Mouse (Mus musculus) common myeloid progenitor, adult 5-6 weeks (primary cell): ENCODE results near the gene Cltb. TPM values are rescaled to one million over a fixed set of nuclear protein-coding genes. Genes with fewer than 3 reads are reported as not detected.
A peak's percentile ranks its signal among the peaks of the same experiment; 100 is the strongest.

ENCODE experiments used
- ATAC-seq: replicated peaks from 2 replicates; pipeline ENCODE4 v1.8.0; 2016; ENCODE audit warnings: low read depth, mild to moderate bottlenecking, moderate TSS enrichment, inconsistent platforms; ENCODE audit not compliant: poor library complexity, severe bottlenecking
- total RNA-seq: library from RNA; stranded (forward); fragments of 200-1000, 187-1606 nt; gene quantifications from 2 replicates; pipeline ENCODE4 v1.2.3, GENCODE M21; 2017

The Cltb gene
- total RNA-seq, 1 experiment from 2014 or later, result 23.5 TPM

DNA sequence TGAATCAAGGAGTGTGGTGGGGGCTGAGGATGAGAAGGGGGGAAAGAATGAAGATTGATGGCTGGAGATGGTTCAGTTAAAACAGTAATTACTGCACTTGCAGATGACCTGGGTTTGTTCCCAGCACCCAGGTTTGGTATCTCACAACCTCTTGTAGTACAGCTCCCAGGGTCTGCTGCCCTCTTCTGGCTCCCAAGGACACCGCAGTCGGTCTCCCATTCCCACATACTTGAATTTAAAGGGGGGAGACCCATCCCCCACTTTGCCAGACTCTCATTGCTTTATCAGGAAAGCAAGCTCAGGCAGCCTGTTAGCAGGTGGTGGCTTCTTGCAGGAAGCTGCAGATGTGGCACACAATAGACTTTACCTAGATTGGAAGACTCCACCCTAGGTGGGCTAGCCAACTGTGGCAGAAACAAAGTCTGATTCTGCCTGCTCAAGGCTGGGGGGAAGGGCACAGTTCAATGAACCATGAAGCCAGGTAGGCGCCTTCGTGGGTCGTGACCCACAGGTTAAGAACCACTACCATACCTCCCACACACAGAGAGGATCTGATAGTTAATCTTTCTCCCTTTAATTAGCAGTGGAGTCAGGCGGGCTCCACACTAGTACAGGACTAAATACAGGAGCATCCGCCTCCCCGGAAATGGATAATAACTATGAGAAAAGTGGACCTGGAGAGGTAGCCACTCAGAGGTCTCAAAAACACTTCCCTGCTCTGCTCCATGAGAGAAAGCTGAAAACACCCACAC, 45.4 kb downstream of the Cltb start:
- ATAC-seq, result peak; percentile 58

DNA sequence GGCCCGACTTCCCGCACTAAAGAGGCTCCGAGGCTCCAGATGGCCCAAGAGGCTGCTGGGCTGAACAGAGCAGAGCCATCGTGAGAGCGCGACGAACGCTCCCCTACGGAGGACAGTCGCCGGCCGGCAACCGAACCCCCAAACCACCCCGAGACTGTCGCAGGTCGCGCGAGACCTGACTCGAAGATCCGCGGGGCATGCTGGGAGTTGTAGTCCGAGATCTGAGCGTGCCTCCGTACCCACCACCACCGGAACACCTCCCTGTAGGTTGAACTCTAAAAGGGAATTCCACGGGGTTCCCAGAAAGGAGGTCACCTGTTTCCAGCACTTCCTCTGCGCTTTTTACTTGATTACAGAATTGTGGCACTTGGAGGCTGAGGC, 46.0 kb downstream of the Cltb start, which contains the start of gene 4833439L19Rik:
4833439L19Rik (minus strand) TSS at position 235 of the 381 bp plus-strand sequence.
- ATAC-seq, result peak; percentile 97

DNA sequence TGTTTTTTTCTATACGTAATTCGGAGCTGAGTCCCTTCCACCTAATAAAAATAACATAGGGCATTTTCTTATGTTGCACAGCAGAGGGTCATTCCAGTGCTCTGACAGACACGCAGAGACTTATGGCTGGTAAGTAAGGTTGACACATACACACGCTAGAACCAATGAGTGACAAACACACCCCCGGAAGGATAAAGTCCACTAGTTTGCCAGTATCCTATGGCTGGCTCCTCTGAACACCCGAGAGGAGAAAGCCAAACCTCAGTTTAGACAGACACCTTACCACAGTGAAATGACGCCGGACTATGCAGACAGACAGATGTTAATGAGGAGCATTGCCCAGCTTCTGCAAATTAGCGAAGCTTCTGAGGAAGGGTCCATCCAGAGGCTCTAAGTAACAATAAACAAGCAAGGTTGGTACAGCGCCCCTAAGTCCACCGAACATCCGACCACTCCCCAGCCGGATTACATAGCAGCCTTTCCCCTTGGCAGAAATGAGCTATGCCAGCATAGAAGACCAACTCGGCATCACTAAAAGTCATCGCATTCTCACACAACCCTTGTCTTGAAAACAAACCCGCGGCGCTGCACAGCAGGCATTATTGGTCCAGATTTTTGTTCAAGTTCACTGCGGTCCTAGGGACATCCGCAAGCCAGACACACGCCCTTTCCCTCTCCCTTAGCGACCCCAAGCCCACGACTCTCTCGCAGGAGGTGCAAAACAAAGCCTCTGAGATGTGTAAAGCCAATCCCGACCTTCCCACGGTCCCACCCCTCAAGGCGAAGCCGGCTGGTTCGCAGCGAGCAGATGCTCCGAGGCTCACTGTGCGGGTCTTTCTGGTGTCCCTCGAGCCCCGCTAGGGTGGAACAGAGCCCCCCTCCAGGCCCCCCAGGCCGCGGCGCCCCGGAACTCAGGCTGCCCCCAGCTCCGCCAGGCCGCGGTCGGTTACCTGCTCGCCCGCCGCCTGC, 46.6 kb downstream of the Cltb start:
- ATAC-seq, result 0 out of 2 replicates have a peak, but pooled peaks have one; percentile 2

DNA sequence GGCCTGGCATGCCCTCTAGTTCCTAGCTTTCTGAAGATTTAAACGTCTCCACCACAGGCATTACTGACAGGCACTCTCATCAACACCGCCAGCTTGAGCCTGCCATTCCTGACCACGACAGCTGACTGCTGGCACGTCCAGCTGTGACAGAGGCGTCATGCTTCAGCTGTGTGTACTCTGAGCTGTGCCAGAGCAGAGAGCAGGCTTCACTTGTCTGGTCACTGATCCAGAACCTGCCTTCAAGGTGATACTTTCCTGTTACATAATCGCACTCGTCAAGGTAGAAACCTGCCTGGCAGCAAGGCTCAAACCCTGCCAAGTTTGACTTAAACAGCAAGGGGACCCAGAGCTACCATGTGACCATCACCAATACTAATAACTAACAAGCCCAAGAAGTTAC, 48.6 kb downstream of the Cltb start:
- ATAC-seq, result no peak

DNA sequence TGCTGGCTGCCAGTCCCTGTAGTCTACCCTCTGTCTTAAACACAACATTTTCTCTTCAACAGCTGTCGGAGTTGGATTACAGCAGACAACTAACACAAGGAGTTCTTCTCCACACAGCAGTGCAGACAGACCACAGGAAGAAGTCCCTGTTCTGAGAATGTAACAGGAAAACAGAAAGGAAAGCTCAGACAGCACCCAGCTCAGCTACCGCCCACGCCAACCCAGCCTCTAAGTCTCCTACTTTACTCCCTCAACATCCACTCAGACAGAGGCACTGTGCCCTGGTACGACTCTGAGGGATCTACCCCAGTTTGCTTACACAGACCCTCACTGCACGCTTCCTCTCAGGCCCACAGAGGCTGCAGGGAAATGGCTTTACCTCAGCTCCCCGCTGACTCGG, 50.5 kb downstream of the Cltb start:
- no peak for ATAC-seq

DNA sequence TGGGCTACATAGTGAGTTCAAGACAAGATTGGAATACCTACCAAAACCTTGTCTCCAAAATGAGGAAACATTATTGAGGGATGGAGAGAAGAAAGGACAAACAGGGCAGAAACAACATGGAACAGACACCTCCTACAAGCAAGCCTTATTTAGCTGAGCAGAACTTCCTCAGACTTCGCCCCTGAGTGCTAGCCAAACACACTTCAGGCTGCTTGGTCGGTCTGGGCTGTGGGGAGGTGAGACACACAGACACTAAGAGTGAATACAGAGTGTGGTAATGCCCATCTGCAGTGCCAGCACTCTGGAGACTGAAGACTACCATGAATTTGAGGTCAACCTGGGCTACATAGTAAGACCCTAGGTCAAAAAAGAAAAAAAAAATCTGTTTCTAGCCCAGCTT, 51.5 kb downstream of the Cltb start:
- no peak for ATAC-seq

DNA sequence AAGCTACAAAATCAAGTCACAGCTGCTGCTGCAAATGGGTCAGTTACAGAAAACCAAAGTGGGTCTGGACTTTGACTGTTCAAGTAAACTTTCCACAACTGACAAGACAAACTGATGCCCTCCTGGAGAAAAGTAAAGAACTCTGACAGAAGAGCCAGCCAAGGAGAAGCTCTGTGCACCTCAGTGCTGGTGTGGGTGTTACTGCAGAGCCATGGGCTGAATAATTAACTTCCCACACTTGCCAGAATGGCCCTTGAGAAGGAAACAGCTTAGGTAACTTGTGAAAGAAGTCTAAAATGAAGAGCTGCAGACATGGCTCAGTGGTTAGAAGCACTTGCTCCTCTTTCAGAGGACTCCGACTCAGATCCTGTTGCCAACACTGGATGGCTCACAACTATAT, 53.5 kb downstream of the Cltb start:
- ATAC-seq, result no peak

DNA sequence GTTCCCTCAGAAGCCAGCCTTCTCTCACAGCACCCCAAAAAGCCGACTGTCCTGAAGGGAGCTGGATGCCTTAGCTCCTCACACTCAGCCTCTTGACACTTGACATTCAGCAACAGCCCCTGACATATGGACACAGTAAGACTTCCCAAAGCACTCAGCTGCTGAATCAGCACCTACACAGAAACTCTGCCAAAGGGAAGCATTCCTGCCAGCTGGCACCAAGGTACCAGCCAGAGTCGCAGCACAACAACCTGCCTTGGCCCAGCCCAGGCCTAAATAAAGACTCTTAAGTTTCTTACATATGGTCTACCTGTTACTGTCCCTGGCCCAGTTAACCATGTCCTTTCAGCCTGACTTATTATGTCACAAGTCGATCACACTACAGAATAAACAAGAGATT, 54.3 kb downstream of the Cltb start:
- no peak for ATAC-seq

DNA sequence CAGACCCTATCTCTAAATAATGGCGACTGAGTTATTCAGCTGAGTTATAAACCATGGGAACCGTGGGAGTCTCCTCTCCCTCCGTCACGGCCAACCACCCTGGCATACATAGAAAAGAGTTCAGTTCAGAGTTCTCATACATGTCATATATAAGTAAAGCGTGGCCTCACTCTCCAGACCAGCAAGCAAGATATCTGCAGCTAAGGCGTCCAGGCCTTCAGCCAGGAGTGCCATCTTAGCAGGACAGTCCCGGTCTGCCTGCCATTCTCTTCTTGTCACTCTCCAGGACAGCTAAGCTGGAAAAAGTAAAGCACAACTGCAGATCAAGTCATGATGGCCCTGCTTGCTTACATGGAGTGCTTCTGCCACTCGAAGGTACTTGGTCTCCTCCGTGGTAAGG, 55.0 kb downstream of the Cltb start:
- no peak for ATAC-seq

DNA sequence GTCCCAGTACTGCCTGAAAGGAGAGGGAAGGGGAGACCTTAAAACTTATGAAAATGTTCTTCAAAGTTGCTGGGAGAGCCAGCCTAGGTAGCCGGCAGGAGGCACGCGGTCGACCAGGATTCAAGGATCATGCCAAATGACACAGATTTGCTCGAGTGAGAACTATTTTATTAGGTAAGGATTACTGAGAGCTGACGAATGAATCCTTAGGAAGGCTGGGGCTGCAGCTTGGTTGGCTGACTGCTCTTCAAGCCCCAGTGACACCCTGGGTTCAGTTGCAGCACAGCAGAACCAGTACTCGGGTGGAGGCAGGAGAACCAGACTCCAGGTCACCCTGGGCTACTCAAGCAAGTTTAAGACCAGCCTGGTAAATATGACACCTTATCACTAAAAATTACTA, 63.1 kb downstream of the Cltb start:
- ATAC-seq, result no peak

Other genes starting within 250 kb of the Cltb start
- 1.4 and 2.1 TPM in 2 replicates for gene Cplx2, start 240.0 kb downstream of the Cltb start, total RNA-seq
- gene Thoc3, start 142.5 kb downstream of the Cltb start, total RNA-seq, result 40.0 and 46.4 TPM in 2 replicates
- gene Simc1, start 107.6 kb downstream of the Cltb start, total RNA-seq, result 9.1 and 12.7 TPM in 2 replicates
- gene 4833439L19Rik, start 45.9 kb downstream of the Cltb start, total RNA-seq, result 16.2 and 28.2 TPM in 2 replicates
- 7.9 and 13.7 TPM in 2 replicates for gene Arl10, start 36.3 kb downstream of the Cltb start, total RNA-seq
- gene Nop16, start 21.3 kb downstream of the Cltb start, total RNA-seq, result 51.0 and 70.5 TPM in 2 replicates
- 45.8 and 52.8 TPM in 2 replicates for gene Higd2a, start 21.1 kb downstream of the Cltb start, total RNA-seq
- gene Faf2, start 10.4 kb upstream of the Cltb start, total RNA-seq, result 35.5 and 63.5 TPM in 2 replicates
- gene Rnf44, start 82.6 kb upstream of the Cltb start, total RNA-seq, result 25.4 and 27.6 TPM in 2 replicates
- gene Cdhr2, start 90.1 kb upstream of the Cltb start, total RNA-seq, result not detected in 2 replicates
- gene Gprin1, start 138.5 kb upstream of the Cltb start, total RNA-seq, result not detected in 2 replicates
- not detected in 2 replicates for gene Sncb, start 155.3 kb upstream of the Cltb start, total RNA-seq
- not detected in 2 replicates for gene Eif4e1b, start 172.7 kb upstream of the Cltb start, total RNA-seq
- gene Tspan17, start 178.0 kb upstream of the Cltb start, total RNA-seq, result 0.82 TPM in 1 of 2 replicates, not detected in the other